Mouse (Mus musculus) liver, embryonic 15.5 days (tissue): ENCODE data around the gene Rnase4. TPM values are rescaled to one million over a fixed set of nuclear protein-coding genes. Genes with fewer than 3 reads are reported as not detected.
A peak's percentile ranks its signal among the peaks of the same experiment; 100 is the strongest.

Source experiments
- ATAC-seq: fragments of 200-750 bp; cut with Nextera tagmentation; 2 replicates; pipeline ENCODE4 v1.8.0; 2017; ENCODE audit warnings: moderate number of reproducible peaks, mild to moderate bottlenecking, moderate library complexity; ENCODE audit not compliant: insufficient read depth
- H3K27ac ChIP-seq: fragments of 300-500 bp; sonication (generic); replicated peaks from 2 replicates; pipeline ENCODE4 v1.5.1; 2015; ENCODE audit warnings: mild to moderate bottlenecking, inconsistent platforms
- H3K27me3 ChIP-seq: fragments of 300-500 bp; sonication (generic); 2 replicates; pipeline ENCODE4 v1.6.1; 2015; ENCODE audit warnings: mild to moderate bottlenecking, inconsistent platforms
- H3K36me3 ChIP-seq: fragments of 300-500 bp; sonication (generic); replicated peaks from 2 replicates; pipeline ENCODE4 v1.6.1; 2015; ENCODE audit warnings: moderate library complexity, mild to moderate bottlenecking, inconsistent platforms
- H3K4me1 ChIP-seq: fragments of 300-500 bp; sonication (generic); replicated peaks from 2 replicates; pipeline ENCODE4 v1.6.1; 2015; ENCODE audit warnings: inconsistent platforms
- H3K4me2 ChIP-seq: fragments of 300-500 bp; sonication (generic); 2 replicates; pipeline ENCODE4 v1.6.1; 2015; ENCODE audit warnings: moderate library complexity, mild to moderate bottlenecking, inconsistent platforms
- H3K4me3 ChIP-seq: fragments of 300-500 bp; sonication (generic); replicated peaks from 2 replicates; pipeline ENCODE4 v1.5.1; 2015; ENCODE audit warnings: mild to moderate bottlenecking, inconsistent platforms
- H3K9ac ChIP-seq: fragments of 300-500 bp; sonication (generic); 2 replicates; pipeline ENCODE4 v1.6.1; 2015; ENCODE audit warnings: moderate library complexity, mild to moderate bottlenecking, inconsistent platforms
- H3K9me3 ChIP-seq: fragments of 300-500 bp; sonication (generic); replicated peaks from 2 replicates; pipeline ENCODE4 v1.6.1; 2016; ENCODE audit warnings: inconsistent platforms
- WGBS: fragments of 180-500 bp; shearing (Covaris S2); methylation state at CpG from one replicate; pipeline ENCODE4 v1.1.7; 2015; ENCODE audit warnings: mixed read lengths; ENCODE audit not compliant: insufficient replicate concordance; 5-methylcytosine and 5-hydroxymethylcytosine counted together
- polyA plus RNA-seq: library from polyadenylated mRNA; unstranded; fragments of >200 nt; fragmentation: Nextera tagmentation; extraction: Ambion mirVana; gene quantifications from 2 replicates; pipeline ENCODE4 v1.2.1, GENCODE M21; 2015

The Rnase4 gene
- polyA plus RNA-seq, 1 experiment from 2014 or later: 23.0 TPM

DNA sequence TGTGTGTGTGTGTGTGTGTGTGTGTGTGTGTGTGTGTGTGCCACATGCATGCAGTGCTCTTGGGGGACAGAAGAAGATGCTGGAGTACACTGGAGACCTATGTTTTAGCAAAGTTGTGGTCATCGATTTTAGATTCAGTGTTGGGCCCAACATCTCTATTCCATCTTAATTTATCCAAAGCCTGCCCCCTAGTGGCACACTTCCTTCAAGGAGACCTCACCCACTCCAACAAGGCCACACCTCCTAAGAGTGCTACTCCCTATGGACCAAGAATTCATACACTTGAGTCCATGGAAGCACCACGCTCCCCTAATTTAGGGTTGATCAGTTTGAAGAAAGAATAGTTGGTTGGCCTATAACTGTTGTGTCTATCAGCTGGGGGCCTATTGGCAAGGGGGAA is 21.3 kb upstream of the Rnase4 start:
- H3K4me1 ChIP-seq: peaks cover 8% of the 10 kb centered on the region; the same call in 1 of the 2 replicates
- no peak overlapping the region for H3K9ac ChIP-seq
- no peak for ATAC-seq
- WGBS: 69% methylated on average over 2 of the region's 2 CpGs
- H3K27ac ChIP-seq: no peak overlapping the region
- H3K27me3 ChIP-seq: peaks cover 11% of the 10 kb centered on the region
- no peaks in the 10 kb centered on the region for H3K9me3 ChIP-seq
- H3K4me2 ChIP-seq: no peak overlapping the region
- H3K36me3 ChIP-seq: no peaks in the 10 kb centered on the region
- no peak overlapping the region for H3K4me3 ChIP-seq

DNA sequence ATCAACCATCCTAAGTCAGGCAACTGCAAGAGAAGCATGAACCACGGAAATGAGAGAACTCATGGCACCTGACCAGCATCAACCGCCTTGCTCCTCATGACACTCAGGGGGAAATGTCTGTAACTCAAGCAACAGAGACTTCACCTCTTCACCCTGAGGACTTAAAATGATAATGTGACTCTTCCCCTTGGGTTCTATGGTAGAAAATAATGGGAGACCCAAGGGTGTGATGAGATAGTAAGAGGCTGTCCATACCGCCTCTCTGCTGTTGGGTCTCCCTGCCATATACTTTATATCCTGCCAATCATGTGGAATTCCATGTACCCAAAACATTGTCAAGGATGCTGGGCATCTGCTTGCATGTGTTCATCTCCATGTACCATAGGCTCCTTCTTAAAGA is 16.5 kb upstream of the Rnase4 start, which contains the start of gene Olfr750:
TSS of gene Olfr750 (minus strand) at position 101 of the 400 bp plus-strand sequence.
- Histone ChIP-seq H3K4me1 (no peaks in the 10 kb centered on the region), H3K9ac (no peak within 1 kb of the TSS), H3K27ac (no peak within 1 kb of the TSS), H3K4me2 (no peak within 1 kb of the TSS), H3K27me3 (peaks cover 11% of the 10 kb centered on the region), H3K36me3 (no peaks in the 10 kb centered on the region), H3K4me3 (no peak within 1 kb of the TSS), H3K9me3 (no peaks in the 10 kb centered on the region)
- no peak for ATAC-seq
- 68% methylated on average over 3 of the region's 3 CpGs for WGBS

DNA sequence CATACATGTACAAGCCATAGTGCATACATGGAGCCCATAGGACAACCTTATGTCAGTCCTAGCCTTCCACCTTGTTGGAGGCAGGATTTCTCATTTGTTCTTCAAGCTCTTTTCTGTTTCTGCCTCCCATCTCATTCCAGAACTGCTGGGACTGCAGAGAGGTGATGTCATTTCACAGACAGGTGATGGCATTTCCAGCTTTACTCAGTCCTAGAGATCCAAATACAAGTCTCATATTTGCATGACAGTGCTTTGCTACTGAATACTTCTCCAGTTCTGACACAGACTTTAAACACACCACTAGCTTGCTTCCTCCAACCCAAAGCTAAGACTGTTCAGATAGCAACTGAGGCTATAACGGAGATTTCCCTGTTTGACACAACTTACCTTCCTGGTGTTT is 11.7 kb upstream of the Rnase4 start:
- WGBS: 52% methylated on average over 1 of the region's 1 CpGs
- Histone ChIP-seq H3K4me3 (no peak overlapping the region), H3K36me3 (no peaks in the 10 kb centered on the region), H3K27ac (no peak overlapping the region), H3K9ac (no peak overlapping the region), H3K4me1 (peaks cover 19% of the 10 kb centered on the region), H3K27me3 (peaks cover 46% of the 10 kb centered on the region), H3K9me3 (no peaks in the 10 kb centered on the region), H3K4me2 (no peak overlapping the region)
- no peak for ATAC-seq

DNA sequence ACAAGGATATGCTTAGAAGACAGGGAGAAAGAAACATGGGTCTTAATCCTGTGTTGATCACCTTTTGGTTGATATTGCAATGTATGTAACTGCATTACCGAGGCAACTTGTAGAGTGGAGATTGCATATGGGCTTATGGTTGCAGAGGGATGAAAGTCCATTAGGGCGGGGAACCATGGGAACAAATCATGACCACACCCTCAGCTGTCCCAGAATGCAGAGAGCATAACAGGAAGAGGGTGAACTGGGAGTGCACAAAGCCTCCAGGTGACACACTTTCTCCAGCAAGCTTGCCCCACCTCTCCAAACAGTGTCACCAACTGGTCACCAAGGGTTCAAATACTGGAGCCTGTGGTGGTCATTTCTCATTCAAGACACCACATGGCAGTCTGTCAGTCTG is 9.8 kb upstream of the Rnase4 start:
- Histone ChIP-seq H3K4me2 (no peak overlapping the region), H3K27me3 (peaks cover 49% of the 10 kb centered on the region), H3K27ac (no peak overlapping the region), H3K36me3 (no peaks in the 10 kb centered on the region), H3K9me3 (no peaks in the 10 kb centered on the region), H3K9ac (no peak overlapping the region), H3K4me3 (no peak overlapping the region), H3K4me1 (peaks cover 38% of the 10 kb centered on the region)
- ATAC-seq: no peak
- WGBS: 63% methylated on average over 2 of the region's 2 CpGs

DNA sequence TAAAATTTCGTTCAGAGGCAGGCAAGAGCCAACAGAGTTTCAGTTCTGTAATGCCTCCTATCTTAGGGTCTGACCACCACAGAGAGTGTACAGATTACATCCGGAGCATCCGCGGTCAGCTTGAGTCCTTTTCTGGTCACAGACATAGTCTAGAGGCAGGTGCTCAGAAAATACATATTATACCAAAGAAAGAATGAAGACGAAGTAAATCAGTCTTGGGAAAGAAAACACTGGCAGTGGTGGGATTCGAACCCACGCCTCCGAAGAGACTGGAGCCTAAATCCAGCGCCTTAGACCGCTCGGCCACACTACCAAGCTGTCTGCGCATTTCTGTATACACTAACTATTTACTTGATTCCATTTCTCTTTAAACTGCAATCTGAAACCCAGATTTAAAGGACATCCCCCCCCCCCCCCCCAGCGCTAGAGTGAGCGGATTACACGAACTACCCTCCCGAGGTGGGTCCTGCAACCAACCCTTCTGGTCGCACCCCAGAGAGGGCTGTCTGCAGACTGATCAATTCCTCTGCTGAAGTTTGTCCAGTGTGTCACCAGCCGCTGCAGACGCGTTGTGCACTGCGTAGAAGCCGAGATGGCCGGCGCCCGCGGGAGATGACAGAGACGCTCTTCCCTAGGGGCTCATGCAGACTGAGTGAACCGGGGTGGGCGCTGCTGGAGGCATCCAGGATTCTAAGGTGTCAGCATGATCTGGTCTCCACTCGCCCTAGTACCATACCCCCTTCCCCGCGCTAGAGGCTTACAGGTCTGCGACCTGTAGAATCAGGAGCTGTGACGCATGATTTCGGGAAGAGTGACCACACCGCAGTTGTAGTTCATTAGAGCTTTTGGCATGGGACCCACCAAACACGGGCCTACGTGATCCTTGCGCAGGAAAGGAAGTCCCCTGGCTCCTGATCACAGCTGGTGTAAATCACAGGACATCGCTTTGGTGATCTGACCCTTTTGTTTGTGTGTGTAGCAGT is 8.0 kb upstream of the Rnase4 start:
- H3K27ac ChIP-seq: no peak overlapping the region
- peak overlapping the region; percentile 57 for H3K4me3 ChIP-seq
- H3K4me1 ChIP-seq: peaks cover 55% of the 10 kb centered on the region
- peak; percentile 56 for ATAC-seq
- H3K36me3 ChIP-seq: no peaks in the 10 kb centered on the region
- 1% methylated on average over 40 of the region's 40 CpGs for WGBS
- no peaks in the 10 kb centered on the region for H3K9me3 ChIP-seq
- H3K4me2 ChIP-seq: peak overlapping the region; percentile 68
- peaks cover 49% of the 10 kb centered on the region for H3K27me3 ChIP-seq
- peak overlapping the region; percentile 40; the same call in 1 of the 2 replicates for H3K9ac ChIP-seq

DNA sequence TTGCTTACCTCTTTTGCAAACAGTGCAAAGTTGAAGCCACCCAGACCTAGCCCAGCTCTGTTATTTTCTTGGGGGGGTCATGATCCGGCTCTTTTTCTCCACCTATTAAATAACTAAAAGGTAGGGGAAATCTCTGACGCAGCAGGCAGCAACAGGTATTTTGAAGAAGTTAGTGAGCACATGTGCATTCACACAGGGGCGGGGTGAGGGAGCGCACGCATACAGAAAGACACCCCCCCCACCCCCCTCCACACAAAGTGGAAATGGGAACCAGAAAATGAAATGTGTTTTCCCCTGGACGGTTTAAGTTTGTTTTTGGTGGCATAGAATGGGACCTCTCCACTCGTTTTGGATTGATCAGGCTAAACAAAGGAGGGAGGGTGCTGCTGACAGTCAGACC is 7.1 kb upstream of the Rnase4 start:
- Histone ChIP-seq H3K4me1 (peaks cover 63% of the 10 kb centered on the region), H3K4me3 (peak overlapping the region; percentile 57), H3K27me3 (peaks cover 49% of the 10 kb centered on the region), H3K4me2 (peak overlapping the region; percentile 68), H3K36me3 (no peaks in the 10 kb centered on the region), H3K9me3 (no peaks in the 10 kb centered on the region), H3K9ac (no peak overlapping the region), H3K27ac (no peak overlapping the region)
- no peak for ATAC-seq
- WGBS: 7% methylated on average over 7 of the region's 7 CpGs

DNA sequence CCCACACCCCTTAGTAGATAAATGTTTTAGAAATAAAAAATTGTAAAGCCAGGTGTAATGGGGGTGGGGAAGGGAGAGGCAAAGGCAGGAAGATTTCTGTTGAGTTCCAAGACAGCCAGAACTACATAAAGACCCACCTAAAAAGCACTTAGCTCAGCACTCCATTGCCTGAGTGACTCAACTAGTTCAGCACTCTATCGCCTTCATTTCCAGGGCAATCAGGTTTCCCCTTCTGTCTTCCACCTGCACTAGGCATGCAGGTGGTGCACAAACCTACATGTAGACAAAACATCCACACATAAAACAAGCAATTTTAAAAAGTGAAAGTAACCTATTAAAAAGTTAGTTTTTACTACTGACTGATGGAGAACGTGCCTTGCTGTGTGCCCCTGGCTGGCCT is 5.8 kb upstream of the Rnase4 start:
- Histone ChIP-seq H3K4me1 (peaks cover 70% of the 10 kb centered on the region), H3K9ac (no peak overlapping the region), H3K27me3 (peaks cover 43% of the 10 kb centered on the region), H3K9me3 (no peaks in the 10 kb centered on the region), H3K27ac (no peak overlapping the region), H3K36me3 (no peaks in the 10 kb centered on the region), H3K4me3 (no peak overlapping the region), H3K4me2 (peak overlapping the region; percentile 19; the same call in 1 of the 2 replicates)
- ATAC-seq: no peak
- 80% methylated on average over 2 of the region's 2 CpGs for WGBS

DNA sequence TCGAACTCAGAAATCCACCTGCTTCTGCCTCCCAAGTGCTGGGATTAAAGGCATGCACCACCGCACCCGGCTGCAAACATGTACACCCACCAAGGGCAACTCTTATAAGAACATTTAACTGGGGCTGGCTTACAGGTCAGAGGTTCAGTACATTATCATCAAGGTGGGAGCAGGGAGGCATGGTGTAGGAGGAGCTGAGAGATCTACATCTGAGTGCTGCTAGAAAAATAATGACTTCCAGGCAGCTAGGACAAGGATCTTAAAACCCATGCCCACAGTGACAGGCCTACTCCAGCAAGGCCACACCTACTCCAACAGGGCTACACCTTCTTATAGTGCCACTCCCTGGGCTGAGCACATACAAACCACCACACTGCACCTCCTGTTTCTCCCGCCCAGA is 5.0 kb upstream of the Rnase4 start:
- Histone ChIP-seq H3K27ac (no peak overlapping the region), H3K36me3 (no peaks in the 10 kb centered on the region), H3K4me3 (no peak overlapping the region), H3K9ac (no peak overlapping the region), H3K4me2 (no peak overlapping the region), H3K9me3 (no peaks in the 10 kb centered on the region), H3K27me3 (peaks cover 34% of the 10 kb centered on the region), H3K4me1 (peaks cover 77% of the 10 kb centered on the region)
- WGBS: 59% methylated on average over 4 of the region's 4 CpGs
- no peak for ATAC-seq

DNA sequence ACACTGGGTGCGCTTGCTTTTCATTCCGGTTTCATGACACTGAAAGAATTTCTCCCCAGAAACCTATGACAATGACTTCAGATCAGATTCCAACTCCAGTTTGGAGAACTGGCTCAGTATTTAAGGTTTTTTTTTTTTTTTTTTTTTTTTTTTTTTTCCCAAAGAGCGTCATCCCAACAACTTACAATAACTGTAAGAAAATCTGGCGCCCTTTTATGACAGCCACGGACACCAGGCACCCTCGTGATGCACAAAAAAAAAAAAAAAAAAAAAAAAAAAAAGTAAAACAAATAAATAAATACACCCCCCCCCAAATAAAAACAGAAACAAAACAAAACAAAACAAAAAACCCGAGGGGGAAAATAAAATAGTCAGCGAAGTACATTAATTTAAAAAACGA is 3.1 kb upstream of the Rnase4 start:
- peak overlapping the region; percentile 72 for H3K4me3 ChIP-seq
- H3K27me3 ChIP-seq: peaks cover 21% of the 10 kb centered on the region
- H3K9ac ChIP-seq: peak overlapping the region; percentile 57; the same call in 1 of the 2 replicates
- 12% methylated on average over 9 of the region's 9 CpGs for WGBS
- no peaks in the 10 kb centered on the region for H3K9me3 ChIP-seq
- H3K4me1 ChIP-seq: peaks cover 90% of the 10 kb centered on the region
- ATAC-seq: no peak
- H3K36me3 ChIP-seq: no peaks in the 10 kb centered on the region
- H3K27ac ChIP-seq: no peak overlapping the region
- H3K4me2 ChIP-seq: peak overlapping the region; percentile 90

DNA sequence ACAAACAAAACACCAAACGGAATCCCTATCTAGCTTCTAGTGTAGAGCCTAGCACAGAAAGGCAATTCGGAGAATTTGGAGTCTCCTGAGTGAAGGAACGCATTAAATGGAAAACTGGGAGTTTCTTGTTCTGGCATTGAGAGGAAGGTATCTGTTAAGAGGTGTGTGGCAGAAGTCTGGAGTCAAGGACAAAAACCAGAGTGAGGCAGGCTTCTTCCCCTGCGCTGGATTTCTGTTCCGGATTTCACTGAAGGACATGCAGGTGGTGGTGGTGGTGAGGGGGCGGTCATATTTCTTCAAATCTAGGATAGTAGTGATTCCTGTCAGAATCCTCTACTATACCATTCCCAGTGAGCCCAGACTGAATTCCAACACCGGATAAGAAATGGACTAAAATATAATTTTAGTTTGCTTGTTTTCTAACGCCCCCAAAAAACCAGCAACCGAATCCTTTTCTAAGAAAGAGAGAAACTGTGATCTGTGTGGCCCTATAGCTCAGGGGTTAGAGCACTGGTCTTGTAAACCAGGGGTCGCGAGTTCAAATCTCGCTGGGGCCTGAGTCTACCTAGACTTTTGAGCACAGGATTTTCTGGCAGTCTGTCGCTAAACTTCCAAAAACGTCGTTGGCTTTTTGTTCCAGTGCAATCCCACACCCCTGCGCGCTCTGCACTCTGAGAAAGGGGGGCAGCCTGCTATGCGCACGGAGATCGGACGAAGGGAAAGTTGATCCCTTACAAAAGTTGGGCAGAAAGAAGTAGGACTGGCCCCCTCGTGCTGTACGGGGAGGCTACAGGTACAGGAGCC is 2.5 kb upstream of the Rnase4 start:
- WGBS: 1% methylated on average over 23 of the region's 23 CpGs
- Histone ChIP-seq H3K36me3 (no peaks in the 10 kb centered on the region), H3K4me1 (peaks cover 85% of the 10 kb centered on the region), H3K9me3 (no peaks in the 10 kb centered on the region), H3K27ac (peak overlapping the region; percentile 81), H3K4me2 (peak overlapping the region; percentile 90), H3K27me3 (peaks cover 15% of the 10 kb centered on the region), H3K4me3 (peak overlapping the region; percentile 72), H3K9ac (peak overlapping the region; percentile 57)
- peak; percentile 36 for ATAC-seq
